Comparison of ENCODE assay signal across 11 mouse cellular contexts in the genomic region with DNA sequence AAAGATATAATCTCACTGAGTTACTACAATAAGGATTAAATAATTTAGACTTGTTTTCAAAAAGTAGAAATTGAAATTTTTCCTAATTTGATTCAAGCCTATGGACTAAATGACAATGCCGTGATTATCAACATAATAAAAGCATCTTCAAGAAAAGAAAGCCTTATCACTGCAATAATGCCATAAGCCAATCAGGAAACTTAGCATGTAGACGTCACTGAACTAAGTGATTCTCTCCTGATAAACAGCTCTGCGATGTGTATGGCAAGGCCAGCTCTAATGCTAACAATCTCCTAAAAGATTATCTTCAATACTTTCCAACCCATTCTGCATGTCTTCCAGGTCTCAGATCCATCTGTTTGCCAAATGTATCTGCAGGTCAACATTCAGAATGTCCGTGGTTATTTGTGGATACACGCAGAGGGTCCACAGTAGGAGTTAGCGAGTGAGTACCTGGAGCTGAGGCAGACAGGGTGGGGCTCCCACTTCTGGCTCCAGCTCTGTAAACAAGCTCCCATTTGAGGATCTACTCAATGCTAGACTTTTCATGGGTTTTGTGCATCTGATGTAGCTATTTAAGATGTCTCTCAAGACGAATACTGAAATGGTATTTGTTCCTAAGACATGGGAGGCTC. TPM values are rescaled to one million over a fixed set of nuclear protein-coding genes. Genes with fewer than 3 reads are reported as not detected.
A peak's percentile ranks its signal among the peaks of the same experiment; 100 is the strongest.
DNase-seq lines count a peak whose midpoint lies in the region; ATAC-seq and TF ChIP-seq lines count a peak whose summit lies in the region.
"Had no signal": no experiment of that assay in that cellular context is flagged by ENCODE, and none has a peak within 500 bp of the region (broad histone marks: within the 10 kb centered on the region; RNA-seq: fewer than 3 reads in every experiment).

No protein-coding gene starts in this region.

- intact Hi-C loops in heart, postnatal 10 days (cut with DNase I), result no loop called here

- H3K27me3 ChIP-seq in heart, embryonic 12.5 days (replicated peaks), result peaks cover 78% of the 10 kb centered on the region
- H3K27me3 ChIP-seq in lung, embryonic 15.5 days, result no peaks in the 10 kb centered on the region
- no peaks in the 10 kb centered on the region for H3K27me3 ChIP-seq in midbrain, embryonic 11.5 days (ENCODE audit: control insufficient read depth, insufficient read depth, low read length)

- H3K4me2 ChIP-seq in heart, embryonic 12.5 days, result no peak overlapping the region; the same call in 1 of the 2 replicates
- H3K4me2 ChIP-seq in lung, embryonic 15.5 days, result no peak overlapping the region
- H3K4me2 ChIP-seq in midbrain, embryonic 11.5 days, result no peak overlapping the region
- H3K4me2 ChIP-seq: hindbrain, embryonic 14.5 days had no signal

- H3K9ac ChIP-seq in heart, embryonic 12.5 days, result no peak overlapping the region
- H3K9ac ChIP-seq in lung, embryonic 15.5 days, result no peak overlapping the region
- H3K9ac ChIP-seq in midbrain, embryonic 11.5 days (ENCODE audit: low read length), result no peak overlapping the region
- H3K9ac ChIP-seq: hindbrain, embryonic 14.5 days had no signal

- no peak for TF ChIP-seq POLR2A in lung, adult 2 months (IDR thresholded peaks at IDR 0.05; ENCODE audit: borderline replicate concordance, extremely low read depth, low read depth, low read length)

- H3K9me3 ChIP-seq in heart, embryonic 12.5 days (replicated peaks), result no peaks in the 10 kb centered on the region
- H3K9me3 ChIP-seq in lung, embryonic 15.5 days, result no peaks in the 10 kb centered on the region
- H3K9me3 ChIP-seq in midbrain, embryonic 11.5 days (ENCODE audit: control insufficient read depth, low read length), result no peaks in the 10 kb centered on the region

- no peak for ATAC-seq in heart, embryonic 12.5 days (ENCODE audit: insufficient number of reproducible peaks, low FRiP score)
- ATAC-seq in lung, embryonic 15.5 days (ENCODE audit: borderline replicate concordance, extremely low read depth, low FRiP score, low TSS enrichment), result no peak
- ATAC-seq in frontal cortex, adult (ENCODE audit: low TSS enrichment), result no peak
- no peak for ATAC-seq in midbrain, embryonic 11.5 days (ENCODE audit: low FRiP score)

- H3K36me3 ChIP-seq in heart, embryonic 12.5 days, result no peaks in the 10 kb centered on the region
- no peaks in the 10 kb centered on the region for H3K36me3 ChIP-seq in lung, embryonic 15.5 days
- H3K36me3 ChIP-seq in midbrain, embryonic 11.5 days (ENCODE audit: control insufficient read depth, insufficient read depth, low read length), result no peaks in the 10 kb centered on the region

- 0 out of 2 replicates have a peak overlapping the region, but pooled peaks have one; percentile 31 for H3K27ac ChIP-seq in heart, embryonic 12.5 days (ENCODE audit: poor library complexity, severe bottlenecking)
- H3K27ac ChIP-seq in lung, embryonic 15.5 days, result peak overlapping the region; percentile 77
- H3K27ac ChIP-seq in midbrain, embryonic 11.5 days (ENCODE audit: low read depth, low read length), result no peak overlapping the region; the same call in 1 of the 2 replicates
- H3K27ac ChIP-seq: hindbrain, embryonic 14.5 days; macrophage had no signal

- H3K4me1 ChIP-seq in heart, embryonic 12.5 days (replicated peaks), result peaks cover 29% of the 10 kb centered on the region
- H3K4me1 ChIP-seq in lung, embryonic 15.5 days, result peaks cover 71% of the 10 kb centered on the region
- H3K4me1 ChIP-seq in lung, adult 2 months (ENCODE audit: control insufficient read depth, insufficient read depth, low read length), result peaks cover 31% of the 10 kb centered on the region
- H3K4me1 ChIP-seq in midbrain, embryonic 11.5 days (ENCODE audit: control insufficient read depth, insufficient read depth, low read length), result peaks cover 3% of the 10 kb centered on the region; the same call in 1 of the 2 replicates

- WGBS in heart, embryonic 12.5 days, result 63% methylated on average over 7 of the region's 7 CpGs
- 67% methylated on average over 7 of the region's 7 CpGs for WGBS in lung, embryonic 15.5 days
- 61% methylated on average over 7 of the region's 7 CpGs for WGBS in lung, adult 2 months
- WGBS in midbrain, embryonic 11.5 days, result 89% methylated on average over 7 of the region's 7 CpGs

- H3K4me3 ChIP-seq in heart, embryonic 12.5 days, result no peak overlapping the region
- no peak overlapping the region for H3K4me3 ChIP-seq in lung, embryonic 15.5 days
- H3K4me3 ChIP-seq in lung, adult 2 months (replicated peaks; ENCODE audit: extremely low read depth, low read depth, low read length), result no peak overlapping the region
- no peak overlapping the region for H3K4me3 ChIP-seq in midbrain, embryonic 11.5 days (ENCODE audit: low read depth, low read length)

- no peak for TF ChIP-seq CTCF in lung, adult 2 months (IDR thresholded peaks at IDR 0.05; ENCODE audit: insufficient read depth, low read length)

- DNase-seq in heart, postnatal 10 days, result no peak
- DNase-seq in lung, adult 2 months, result no peak
- DNase-seq in c-Kit-positive CD71-positive TER-119-positive erythroid progenitor cells, embryonic 14.5 days (ENCODE audit: low spot score), result peak; percentile 34
- DNase-seq in naive thymus-derived CD4-positive, alpha-beta T cell, adult 2 months (ENCODE audit: low read depth), result peak; percentile 13
- DNase-seq in midbrain, embryonic 11.5 days (ENCODE audit: low spot score, missing footprints), result no peak
- DNase-seq: cerebellum, postnatal 36 days had no signal

RNA-seq across cellular contexts. Expression of gene Tbcel, which starts 44.9 kb away (rescaled TPM):
- 5.2 and 5.4 TPM in 2 replicates for polyA plus RNA-seq in heart, embryonic 12.5 days (2016; fragmentation: Nextera tagmentation; extraction: Ambion mirVana)
- total RNA-seq in heart, postnatal 10 days (2021), result 10 to 100 TPM; 20.3 to 22.3 TPM
- 3.9 and 4.5 TPM in 2 replicates for polyA plus RNA-seq in lung, embryonic 15.5 days (2015; fragmentation: Nextera tagmentation; extraction: Ambion mirVana)
- 12.0 and 19.9 TPM in 2 replicates for polyA plus RNA-seq in lung, adult 2 months (2012; rRNA removed)
- polyA plus RNA-seq in midbrain, embryonic 11.5 days (2014; fragmentation: Nextera tagmentation; extraction: Ambion mirVana), result 4.0 and 4.5 TPM in 2 replicates

Comparison
In these comparisons a context has a peak if more than half of its experiments do, and no peak if none do; other contexts are left out.
1. DNase-seq: peak in c-Kit-positive CD71-positive TER-119-positive erythroid progenitor cells, embryonic 14.5 days (single experiment) and naive thymus-derived CD4-positive, alpha-beta T cell, adult 2 months (single experiment); none in heart, postnatal 10 days (0 of 2), lung, adult 2 months (single experiment) and midbrain, embryonic 11.5 days (single experiment).